Mouse (Mus musculus): ENCODE results near the gene Sdccag8.

DNA sequence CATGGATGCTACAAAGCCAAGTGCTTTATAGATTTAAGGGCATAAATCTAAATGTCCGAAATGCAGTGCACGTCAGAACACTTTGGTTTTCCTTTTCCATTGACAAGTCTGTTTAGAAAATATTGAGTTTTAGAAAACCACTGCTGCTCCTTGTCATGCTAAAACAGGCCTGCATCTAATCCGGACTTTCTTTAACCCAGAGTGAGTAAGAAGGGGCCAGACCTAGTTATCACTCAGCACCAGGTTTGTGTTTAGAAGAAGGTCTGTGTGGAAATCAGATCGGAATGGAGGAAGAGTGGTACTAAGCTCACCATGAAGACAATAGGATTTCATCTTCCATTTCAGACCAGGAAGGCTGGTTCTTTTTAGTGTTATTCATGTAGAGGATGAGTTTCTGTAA lies 8.5 kb downstream of the Sdccag8 start:
- TF ChIP-seq CTCF (IDR thresholded peaks at IDR 0.05; ENCODE audit: low read depth) (no peak), EP300 (optimal IDR thresholded peaks at IDR 0.05) (no peak)

Measured in stomach, postnatal 0 days (tissue).